Mouse (Mus musculus): ENCODE data around the gene Zfp942.

Gene Zfp942

DNA sequence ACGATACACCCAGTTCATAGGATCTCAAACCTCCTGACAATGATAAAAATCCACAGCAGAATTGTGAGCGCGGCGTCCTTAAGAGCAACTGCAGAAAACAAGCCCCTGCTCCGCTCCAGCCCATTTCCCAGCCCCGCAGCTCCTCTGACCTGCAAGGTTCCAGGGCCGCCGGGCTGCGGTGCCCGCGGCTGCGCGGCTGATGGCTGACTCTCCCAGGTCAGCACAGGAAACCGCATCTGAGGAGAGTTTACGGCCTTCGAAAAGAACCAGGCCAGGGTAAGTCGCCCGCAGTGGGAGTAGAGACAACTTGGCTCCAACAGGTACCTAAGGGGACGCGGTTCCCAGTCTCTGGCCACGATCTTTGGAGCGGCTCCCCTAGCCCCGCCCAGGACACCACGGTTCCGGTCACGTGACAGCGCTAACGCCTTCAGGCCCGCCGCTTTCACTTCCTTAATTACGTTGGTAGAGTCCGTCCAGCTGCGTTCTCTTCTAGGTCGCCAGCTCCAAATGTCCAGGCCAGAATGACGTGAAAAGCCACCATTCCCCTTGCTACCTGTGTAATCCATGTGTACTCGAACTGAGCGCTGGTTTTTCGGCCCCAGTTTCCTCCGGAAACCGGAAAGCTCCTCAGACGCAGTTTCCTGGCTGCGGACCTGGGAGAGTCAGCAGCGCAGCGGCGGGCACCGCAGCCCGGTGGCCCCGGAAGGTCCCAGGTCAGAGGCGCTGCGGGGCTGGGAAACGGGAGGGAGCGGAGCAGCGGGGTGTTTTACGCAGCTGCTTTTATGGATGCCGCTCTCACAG, at the start of gene Zfp942, which contains the start of gene Zfp943:
Gene Zfp942, minus strand, starts transcription at position 358 of the 801 bp plus-strand sequence.
Gene Zfp943, plus strand, starts transcription at position 446 of the 801 bp plus-strand sequence.
- peak; percentile 30 for DNase-seq (ENCODE audit: low read depth, low spot score)

DNA sequence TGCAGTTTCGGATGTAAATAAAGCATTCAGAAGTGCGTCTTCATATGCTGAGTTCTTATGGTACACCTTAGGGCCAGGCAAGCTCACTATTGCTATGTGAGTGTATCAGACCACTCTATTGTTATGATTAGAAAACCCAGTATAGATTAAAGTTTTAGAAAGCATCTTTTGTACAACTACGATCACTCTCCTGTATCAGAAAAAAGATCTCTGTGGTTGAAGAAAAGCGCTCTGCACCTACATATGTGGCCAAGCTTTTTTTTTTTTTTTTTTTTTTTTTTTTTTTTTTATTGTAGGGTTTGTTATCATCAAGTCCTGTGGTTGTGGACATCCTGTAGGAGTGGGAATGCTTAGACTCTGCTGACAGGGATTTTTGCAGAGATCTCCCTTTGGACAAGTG, 1.0 kb upstream of the Zfp942 start:
- no peak for DNase-seq (ENCODE audit: low read depth, low spot score)

DNA sequence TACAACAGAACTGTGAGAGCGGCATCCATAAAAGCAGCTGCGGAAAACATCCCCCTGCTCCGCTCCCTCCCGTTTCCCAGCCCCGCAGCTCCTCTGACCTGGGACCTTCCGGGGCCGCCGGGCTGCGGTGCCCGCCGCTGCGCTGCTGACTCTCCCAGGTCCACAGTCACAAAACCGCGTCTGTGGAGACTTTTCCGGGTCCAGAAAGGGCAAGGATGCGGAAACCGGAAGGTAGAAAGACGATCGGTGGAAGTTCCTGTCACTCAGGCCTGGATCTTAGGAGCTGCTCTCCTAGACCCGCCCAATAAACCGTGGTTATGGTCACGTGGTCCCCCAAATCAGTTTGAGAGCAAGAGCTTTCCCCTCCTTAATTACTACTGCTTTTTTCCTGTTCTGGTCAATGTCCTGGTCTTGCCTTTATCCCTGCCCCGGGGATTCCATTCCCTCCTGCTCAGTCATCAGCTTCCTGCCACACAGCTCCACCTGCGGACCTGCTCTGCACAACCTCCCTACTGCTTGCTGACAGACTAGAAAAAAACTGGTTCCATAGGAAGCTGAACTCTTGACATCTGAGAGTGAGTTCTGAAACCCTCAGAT, 52.7 kb downstream of the Zfp942 start, which contains the start of gene Zfp995:
Gene Zfp995, minus strand, starts transcription at position 471 of the 597 bp plus-strand sequence.
- peak; percentile 20 for DNase-seq (ENCODE audit: low read depth, low spot score)

DNA sequence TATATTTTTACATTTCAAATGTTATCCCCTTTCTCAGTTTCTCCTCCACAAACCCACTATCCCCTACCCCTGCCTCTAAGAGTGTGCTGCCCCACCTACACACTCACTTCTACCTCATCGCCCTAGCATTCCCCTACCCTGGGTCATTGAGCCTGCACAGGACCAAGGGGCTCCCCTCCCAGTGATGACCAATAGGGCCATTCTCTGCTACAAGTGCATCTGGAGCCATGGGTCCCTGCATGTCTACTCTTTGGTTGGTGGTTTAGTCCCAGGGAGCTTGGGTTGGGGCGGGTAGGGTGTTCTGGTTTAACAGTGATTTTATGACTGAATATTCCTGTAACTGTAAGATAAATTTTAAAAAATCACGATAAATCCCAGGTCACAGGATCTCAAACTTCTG, 53.2 kb downstream of the Zfp942 start:
- no peak for DNase-seq (ENCODE audit: low read depth, low spot score)
